Mouse (Mus musculus): Measurements from ENCODE around the gene Mybpc3. TPM values are rescaled to one million over a fixed set of nuclear protein-coding genes. Genes with fewer than 3 reads are reported as not detected.

Gene Mybpc3
- polyA plus RNA-seq, 1 experiment from 2014 or later: not detected

- H3K9ac ChIP-seq (ENCODE audit: low read depth, low read length): no peak overlapping the region
- H3K27ac ChIP-seq (ENCODE audit: low read depth, low read length): no peak overlapping the region
- H3K9me3 ChIP-seq (ENCODE audit: control insufficient read depth): no peaks in the 10 kb centered on the region
- peaks cover 54% of the 10 kb centered on the region for H3K36me3 ChIP-seq (ENCODE audit: control insufficient read depth, insufficient read depth)
- no peak for TF ChIP-seq CTCF (IDR thresholded peaks at IDR 0.05; ENCODE audit: low read depth)
- no peak overlapping the region for H3K4me3 ChIP-seq (ENCODE audit: low read depth, low read length)
- no peaks in the 10 kb centered on the region for H3K4me1 ChIP-seq (replicated peaks; ENCODE audit: control insufficient read depth, insufficient read depth, low read length)
- H3K27me3 ChIP-seq (replicated peaks; ENCODE audit: control insufficient read depth, insufficient read depth, low read length): no peaks in the 10 kb centered on the region
- 94% methylated on average over 11 of the region's 11 CpGs for WGBS
- H3K4me2 ChIP-seq (replicated peaks; ENCODE audit: low read depth): no peak overlapping the region
- ATAC-seq: no peak
Measured at GRCm38 (mm10) chr2:91143401-91143800, 25.5 kb downstream of the Mybpc3 start.

- Histone ChIP-seq H3K27ac (ENCODE audit: low read depth, low read length) (no peak overlapping the region), H3K9ac (ENCODE audit: low read depth, low read length) (no peak overlapping the region), H3K9me3 (ENCODE audit: control insufficient read depth) (no peaks in the 10 kb centered on the region), H3K4me2 (replicated peaks; ENCODE audit: low read depth) (no peak overlapping the region), H3K27me3 (replicated peaks; ENCODE audit: control insufficient read depth, insufficient read depth, low read length) (no peaks in the 10 kb centered on the region), H3K36me3 (ENCODE audit: control insufficient read depth, insufficient read depth) (peaks cover 54% of the 10 kb centered on the region), H3K4me1 (replicated peaks; ENCODE audit: control insufficient read depth, insufficient read depth, low read length) (no peaks in the 10 kb centered on the region), H3K4me3 (ENCODE audit: low read depth, low read length) (no peak overlapping the region)
- no peak for TF ChIP-seq CTCF (IDR thresholded peaks at IDR 0.05; ENCODE audit: low read depth)
- ATAC-seq: no peak
Measured at GRCm38 (mm10) chr2:91148101-91148500, 30.2 kb downstream of the Mybpc3 start.

- Histone ChIP-seq H3K4me3 (ENCODE audit: low read depth, low read length) (no peak overlapping the region), H3K9ac (ENCODE audit: low read depth, low read length) (no peak overlapping the region), H3K27ac (ENCODE audit: low read depth, low read length) (no peak overlapping the region), H3K4me2 (replicated peaks; ENCODE audit: low read depth) (no peak overlapping the region), H3K9me3 (ENCODE audit: control insufficient read depth) (no peaks in the 10 kb centered on the region), H3K36me3 (ENCODE audit: control insufficient read depth, insufficient read depth) (peaks cover 44% of the 10 kb centered on the region), H3K4me1 (replicated peaks; ENCODE audit: control insufficient read depth, insufficient read depth, low read length) (no peaks in the 10 kb centered on the region), H3K27me3 (replicated peaks; ENCODE audit: control insufficient read depth, insufficient read depth, low read length) (no peaks in the 10 kb centered on the region)
- WGBS: 78% methylated on average over 1 of the region's 1 CpGs
- no peak for ATAC-seq
- no peak for TF ChIP-seq CTCF (IDR thresholded peaks at IDR 0.05; ENCODE audit: low read depth)
Measured at GRCm38 (mm10) chr2:91151331-91151730, 33.4 kb downstream of the Mybpc3 start.

- H3K9me3 ChIP-seq (ENCODE audit: control insufficient read depth): no peaks in the 10 kb centered on the region
- no peak overlapping the region for H3K4me2 ChIP-seq (replicated peaks; ENCODE audit: low read depth)
- WGBS: 47% methylated on average over 3 of the region's 3 CpGs
- no peak overlapping the region for H3K27ac ChIP-seq (ENCODE audit: low read depth, low read length)
- H3K4me3 ChIP-seq (ENCODE audit: low read depth, low read length): no peak overlapping the region
- no peaks in the 10 kb centered on the region for H3K27me3 ChIP-seq (replicated peaks; ENCODE audit: control insufficient read depth, insufficient read depth, low read length)
- H3K9ac ChIP-seq (ENCODE audit: low read depth, low read length): no peak overlapping the region
- H3K36me3 ChIP-seq (ENCODE audit: control insufficient read depth, insufficient read depth): peaks cover 44% of the 10 kb centered on the region
- no peak for ATAC-seq
- no peak for TF ChIP-seq CTCF (IDR thresholded peaks at IDR 0.05; ENCODE audit: low read depth)
- no peaks in the 10 kb centered on the region for H3K4me1 ChIP-seq (replicated peaks; ENCODE audit: control insufficient read depth, insufficient read depth, low read length)
Measured at GRCm38 (mm10) chr2:91152885-91153377, 35.0 kb downstream of the Mybpc3 start.

- Histone ChIP-seq H3K4me3 (ENCODE audit: low read depth, low read length) (no peak overlapping the region), H3K27me3 (replicated peaks; ENCODE audit: control insufficient read depth, insufficient read depth, low read length) (no peaks in the 10 kb centered on the region), H3K4me1 (replicated peaks; ENCODE audit: control insufficient read depth, insufficient read depth, low read length) (no peaks in the 10 kb centered on the region), H3K9me3 (ENCODE audit: control insufficient read depth) (no peaks in the 10 kb centered on the region), H3K36me3 (ENCODE audit: control insufficient read depth, insufficient read depth) (peaks cover 40% of the 10 kb centered on the region), H3K27ac (ENCODE audit: low read depth, low read length) (no peak overlapping the region), H3K9ac (ENCODE audit: low read depth, low read length) (no peak overlapping the region), H3K4me2 (replicated peaks; ENCODE audit: low read depth) (no peak overlapping the region)
- TF ChIP-seq CTCF (IDR thresholded peaks at IDR 0.05; ENCODE audit: low read depth): no peak
- WGBS: 95% methylated on average over 3 of the region's 3 CpGs
- no peak for ATAC-seq
Measured at GRCm38 (mm10) chr2:91154091-91154490, 36.1 kb downstream of the Mybpc3 start.

- Histone ChIP-seq H3K9me3 (ENCODE audit: control insufficient read depth) (no peaks in the 10 kb centered on the region), H3K4me3 (ENCODE audit: low read depth, low read length) (no peak overlapping the region), H3K4me1 (replicated peaks; ENCODE audit: control insufficient read depth, insufficient read depth, low read length) (no peaks in the 10 kb centered on the region), H3K27ac (ENCODE audit: low read depth, low read length) (no peak overlapping the region), H3K9ac (ENCODE audit: low read depth, low read length) (no peak overlapping the region), H3K36me3 (ENCODE audit: control insufficient read depth, insufficient read depth) (peaks cover 45% of the 10 kb centered on the region), H3K4me2 (replicated peaks; ENCODE audit: low read depth) (no peak overlapping the region), H3K27me3 (replicated peaks; ENCODE audit: control insufficient read depth, insufficient read depth, low read length) (no peaks in the 10 kb centered on the region)
- no peak for ATAC-seq
- WGBS: 34% methylated on average over 6 of the region's 6 CpGs
- TF ChIP-seq CTCF (IDR thresholded peaks at IDR 0.05; ENCODE audit: low read depth): no peak
Measured at GRCm38 (mm10) chr2:91157002-91157752, 39.2 kb downstream of the Mybpc3 start.

Data from intestine, postnatal 0 days (tissue).